Mouse (Mus musculus) forebrain, embryonic 15.5 days (tissue): ENCODE measurements around the gene Adgrv1. TPM values are rescaled to one million over a fixed set of nuclear protein-coding genes. Genes with fewer than 3 reads are reported as not detected.
"Not testable (repeated sequence)": the region's sequence is repeated elsewhere in the genome, so short reads cannot be mapped to it uniquely, and the experiment has no call there.

Experiments used
- ATAC-seq: fragments of 200-750 bp; cut with Nextera tagmentation; replicated peaks from 2 replicates; pipeline ENCODE4 v1.8.0; 2017; ENCODE audit warnings: mild to moderate bottlenecking, moderate TSS enrichment, moderate library complexity
- H3K27ac ChIP-seq: fragments of 300-500 bp; sonication (generic); replicated peaks from 2 replicates; pipeline ENCODE4 v1.5.1; 2015; ENCODE audit warnings: mild to moderate bottlenecking, inconsistent platforms
- H3K27me3 ChIP-seq: fragments of 300-500 bp; sonication (generic); 2 replicates; pipeline ENCODE4 v1.6.1; 2015; ENCODE audit warnings: inconsistent platforms
- H3K36me3 ChIP-seq: fragments of 300-500 bp; sonication (generic); 2 replicates; pipeline ENCODE4 v1.6.1; 2015; ENCODE audit warnings: mild to moderate bottlenecking, inconsistent platforms
- H3K4me1 ChIP-seq: fragments of 300-500 bp; sonication (generic); 2 replicates; pipeline ENCODE4 v1.6.1; 2015; ENCODE audit warnings: inconsistent platforms
- H3K4me2 ChIP-seq: fragments of 300-500 bp; sonication (generic); replicated peaks from 2 replicates; pipeline ENCODE4 v1.6.1; 2015; ENCODE audit warnings: mild to moderate bottlenecking, inconsistent platforms
- H3K4me3 ChIP-seq: fragments of 300-500 bp; sonication (generic); 2 replicates; pipeline ENCODE4 v1.5.1; 2015; ENCODE audit warnings: mild to moderate bottlenecking, inconsistent platforms
- H3K9ac ChIP-seq: fragments of 300-500 bp; sonication (generic); replicated peaks from 2 replicates; pipeline ENCODE4 v1.6.1; 2015; ENCODE audit warnings: mild to moderate bottlenecking, inconsistent platforms
- H3K9me3 ChIP-seq: fragments of 300-500 bp; sonication (generic); 2 replicates; pipeline ENCODE4 v1.6.1; 2016; ENCODE audit warnings: inconsistent platforms
- WGBS: fragments of 180-500 bp; shearing (Covaris S2); methylation state at CpG from one replicate; pipeline ENCODE4 v1.1.7; 2015; ENCODE audit warnings: mixed read lengths; 5-methylcytosine and 5-hydroxymethylcytosine counted together
- polyA plus RNA-seq: library from polyadenylated mRNA; unstranded; fragments of >200 nt; fragmentation: Nextera tagmentation; extraction: Ambion mirVana; gene quantifications from 2 replicates; pipeline ENCODE4 v1.2.1, GENCODE M21; 2015

Gene Adgrv1
- polyA plus RNA-seq, 1 experiment from 2014 or later, result 17.3 TPM

GRCm38 (mm10) chr13:81267489-81267888 is 365.5 kb downstream of the Adgrv1 start:
- not testable (repeated sequence) for H3K36me3 ChIP-seq, H3K27me3 ChIP-seq, H3K9me3 ChIP-seq, ATAC-seq, H3K4me3 ChIP-seq, H3K27ac ChIP-seq, H3K4me2 ChIP-seq, H3K4me1 ChIP-seq, H3K9ac ChIP-seq
- WGBS, result 74% methylated on average over 4 of the region's 4 CpGs

GRCm38 (mm10) chr13:81264465-81264864 is 368.5 kb downstream of the Adgrv1 start:
- H3K36me3 ChIP-seq, result no peaks in the 10 kb centered on the region
- H3K27ac ChIP-seq, result no peak overlapping the region
- no peaks in the 10 kb centered on the region for H3K4me1 ChIP-seq
- no peak for ATAC-seq
- no peaks in the 10 kb centered on the region for H3K27me3 ChIP-seq
- H3K9me3 ChIP-seq, result no peaks in the 10 kb centered on the region
- H3K4me2 ChIP-seq, result no peak overlapping the region
- WGBS, result 88% methylated on average over 1 of the region's 1 CpGs
- H3K9ac ChIP-seq, result no peak overlapping the region
- H3K4me3 ChIP-seq, result no peak overlapping the region

- 98% methylated on average over 2 of the region's 2 CpGs for WGBS
- Histone ChIP-seq H3K27me3 (no peaks in the 10 kb centered on the region), H3K9ac (no peak overlapping the region), H3K36me3 (no peaks in the 10 kb centered on the region), H3K4me3 (no peak overlapping the region), H3K9me3 (no peaks in the 10 kb centered on the region), H3K4me2 (no peak overlapping the region), H3K4me1 (no peaks in the 10 kb centered on the region), H3K27ac (no peak overlapping the region)
- ATAC-seq, result no peak
Measured at GRCm38 (mm10) chr13:81241181-81241580, 391.8 kb downstream of the Adgrv1 start.

- H3K9ac ChIP-seq, result no peak overlapping the region
- no peaks in the 10 kb centered on the region for H3K27me3 ChIP-seq
- H3K9me3 ChIP-seq, result no peaks in the 10 kb centered on the region
- H3K4me2 ChIP-seq, result no peak overlapping the region
- 94% methylated on average over 10 of the region's 10 CpGs for WGBS
- no peak overlapping the region for H3K4me3 ChIP-seq
- H3K4me1 ChIP-seq, result no peaks in the 10 kb centered on the region
- H3K27ac ChIP-seq, result no peak overlapping the region
- ATAC-seq, result no peak
- no peaks in the 10 kb centered on the region for H3K36me3 ChIP-seq
Measured at GRCm38 (mm10) chr13:81239836-81240235, 393.1 kb downstream of the Adgrv1 start.

GRCm38 (mm10) chr13:81239427-81239826 is 393.5 kb downstream of the Adgrv1 start:
- no peaks in the 10 kb centered on the region for H3K4me1 ChIP-seq
- WGBS, result 95% methylated on average over 3 of the region's 3 CpGs
- ATAC-seq, result no peak

GRCm38 (mm10) chr13:81238855-81239254 is 394.1 kb downstream of the Adgrv1 start:
- Histone ChIP-seq H3K4me3 (no peak overlapping the region), H3K27ac (no peak overlapping the region), H3K9me3 (no peaks in the 10 kb centered on the region), H3K36me3 (no peaks in the 10 kb centered on the region), H3K9ac (no peak overlapping the region), H3K4me2 (no peak overlapping the region), H3K4me1 (no peaks in the 10 kb centered on the region), H3K27me3 (no peaks in the 10 kb centered on the region)
- WGBS, result 92% methylated on average over 7 of the region's 7 CpGs
- no peak for ATAC-seq

More at GRCm38 (mm10) chr13:81239427-81239826, 393.5 kb downstream of the Adgrv1 start:
- Histone ChIP-seq H3K9ac (no peak overlapping the region), H3K36me3 (no peaks in the 10 kb centered on the region), H3K4me3 (no peak overlapping the region), H3K27ac (no peak overlapping the region), H3K27me3 (no peaks in the 10 kb centered on the region), H3K9me3 (no peaks in the 10 kb centered on the region), H3K4me2 (no peak overlapping the region)

- no peaks in the 10 kb centered on the region for H3K27me3 ChIP-seq
- ATAC-seq, result no peak
Measured at GRCm38 (mm10) chr13:81237947-81238346, 395.0 kb downstream of the Adgrv1 start.

GRCm38 (mm10) chr13:81236758-81237395 is 396.1 kb downstream of the Adgrv1 start:
- 78% methylated on average over 3 of the region's 3 CpGs for WGBS
- ATAC-seq, result no peak
- no peaks in the 10 kb centered on the region for H3K36me3 ChIP-seq
- H3K4me3 ChIP-seq, result no peak overlapping the region
- H3K9ac ChIP-seq, result no peak overlapping the region
- no peak overlapping the region for H3K4me2 ChIP-seq
- H3K9me3 ChIP-seq, result no peaks in the 10 kb centered on the region
- no peaks in the 10 kb centered on the region for H3K27me3 ChIP-seq
- no peak overlapping the region for H3K27ac ChIP-seq
- no peaks in the 10 kb centered on the region for H3K4me1 ChIP-seq

More at GRCm38 (mm10) chr13:81237947-81238346, 395.0 kb downstream of the Adgrv1 start:
- Histone ChIP-seq H3K9ac (no peak overlapping the region), H3K4me3 (no peak overlapping the region), H3K9me3 (no peaks in the 10 kb centered on the region), H3K4me2 (no peak overlapping the region), H3K36me3 (no peaks in the 10 kb centered on the region), H3K4me1 (no peaks in the 10 kb centered on the region), H3K27ac (no peak overlapping the region)
- 83% methylated on average over 5 of the region's 5 CpGs for WGBS

- Histone ChIP-seq H3K4me1 (no peaks in the 10 kb centered on the region), H3K9ac (no peak overlapping the region), H3K27ac (no peak overlapping the region), H3K36me3 (no peaks in the 10 kb centered on the region), H3K27me3 (no peaks in the 10 kb centered on the region), H3K4me3 (no peak overlapping the region), H3K4me2 (no peak overlapping the region), H3K9me3 (no peaks in the 10 kb centered on the region)
- ATAC-seq, result no peak
- WGBS, result 80% methylated on average over 2 of the region's 2 CpGs
Measured at GRCm38 (mm10) chr13:81234031-81234430, 398.9 kb downstream of the Adgrv1 start.

GRCm38 (mm10) chr13:81232839-81233238 is 400.1 kb downstream of the Adgrv1 start:
- no peak for ATAC-seq
- Histone ChIP-seq H3K27me3 (no peaks in the 10 kb centered on the region), H3K4me2 (no peak overlapping the region), H3K36me3 (no peaks in the 10 kb centered on the region), H3K4me3 (no peak overlapping the region), H3K9me3 (no peaks in the 10 kb centered on the region), H3K9ac (no peak overlapping the region), H3K27ac (no peak overlapping the region), H3K4me1 (no peaks in the 10 kb centered on the region)

- Histone ChIP-seq H3K4me2 (no peak overlapping the region), H3K9ac (no peak overlapping the region), H3K4me1 (no peaks in the 10 kb centered on the region), H3K27me3 (no peaks in the 10 kb centered on the region), H3K9me3 (no peaks in the 10 kb centered on the region), H3K27ac (no peak overlapping the region), H3K4me3 (no peak overlapping the region), H3K36me3 (no peaks in the 10 kb centered on the region)
- no peak for ATAC-seq
- WGBS, result 65% methylated on average over 4 of the region's 4 CpGs
Measured at GRCm38 (mm10) chr13:81230161-81230560, 402.8 kb downstream of the Adgrv1 start.

- no peak overlapping the region for H3K9ac ChIP-seq
- H3K9me3 ChIP-seq, result no peaks in the 10 kb centered on the region
- H3K27ac ChIP-seq, result no peak overlapping the region
- ATAC-seq, result no peak
- no peak overlapping the region for H3K4me2 ChIP-seq
- WGBS, result 82% methylated on average over 3 of the region's 3 CpGs
- H3K4me3 ChIP-seq, result no peak overlapping the region
- no peaks in the 10 kb centered on the region for H3K4me1 ChIP-seq
- no peaks in the 10 kb centered on the region for H3K36me3 ChIP-seq
- no peaks in the 10 kb centered on the region for H3K27me3 ChIP-seq
Measured at GRCm38 (mm10) chr13:81223768-81224167, 409.2 kb downstream of the Adgrv1 start.

GRCm38 (mm10) chr13:81222377-81222776 is 410.6 kb downstream of the Adgrv1 start:
- Histone ChIP-seq H3K9ac (no peak overlapping the region), H3K4me1 (no peaks in the 10 kb centered on the region), H3K9me3 (no peaks in the 10 kb centered on the region), H3K4me2 (no peak overlapping the region), H3K27ac (no peak overlapping the region), H3K36me3 (no peaks in the 10 kb centered on the region), H3K27me3 (no peaks in the 10 kb centered on the region), H3K4me3 (no peak overlapping the region)
- ATAC-seq, result no peak
- 87% methylated on average over 1 of the region's 1 CpGs for WGBS
